Mouse (Mus musculus): Measurements from ENCODE around the gene Sohlh2. TPM values are rescaled to one million over a fixed set of nuclear protein-coding genes. Genes with fewer than 3 reads are reported as not detected.

The Sohlh2 gene
- polyA plus RNA-seq, 1 experiment from 2014 or later: not detected

DNA sequence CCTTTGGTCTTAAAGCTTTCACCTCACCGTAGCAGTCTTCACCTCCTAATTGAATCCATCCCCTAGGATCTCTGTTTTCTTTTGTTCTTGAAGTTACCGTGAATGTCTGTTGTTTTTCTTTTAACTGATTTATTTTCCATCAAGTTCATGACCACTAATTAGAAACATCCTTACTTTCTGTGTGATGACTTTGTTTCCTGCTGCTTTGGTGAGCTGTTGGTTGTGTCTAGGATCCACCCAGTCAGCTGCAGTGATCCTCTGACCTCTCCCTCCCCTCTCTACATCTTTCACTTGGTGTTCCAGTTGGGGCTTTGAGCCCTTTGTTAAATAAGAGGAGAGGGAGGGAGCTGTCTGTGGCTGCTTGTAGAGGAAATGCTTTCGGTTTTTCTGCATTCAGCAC is 33.7 kb upstream of the Sohlh2 start:
- Histone ChIP-seq H3K36me3 (ENCODE audit: control insufficient read depth, insufficient read depth) (no peaks in the 10 kb centered on the region), H3K9me3 (ENCODE audit: control insufficient read depth) (no peaks in the 10 kb centered on the region), H3K4me3 (ENCODE audit: low read depth, low read length) (no peak overlapping the region), H3K27ac (ENCODE audit: low read depth, low read length) (no peak overlapping the region), H3K9ac (ENCODE audit: low read depth, low read length) (no peak overlapping the region), H3K4me2 (replicated peaks; ENCODE audit: low read depth) (no peak overlapping the region), H3K4me1 (replicated peaks; ENCODE audit: control insufficient read depth, insufficient read depth, low read length) (no peaks in the 10 kb centered on the region), H3K27me3 (replicated peaks; ENCODE audit: control insufficient read depth, insufficient read depth, low read length) (no peaks in the 10 kb centered on the region)
- 59% methylated on average over 3 of the region's 3 CpGs for WGBS
- ATAC-seq: no peak
- no peak for TF ChIP-seq CTCF (IDR thresholded peaks at IDR 0.05; ENCODE audit: low read depth)

DNA sequence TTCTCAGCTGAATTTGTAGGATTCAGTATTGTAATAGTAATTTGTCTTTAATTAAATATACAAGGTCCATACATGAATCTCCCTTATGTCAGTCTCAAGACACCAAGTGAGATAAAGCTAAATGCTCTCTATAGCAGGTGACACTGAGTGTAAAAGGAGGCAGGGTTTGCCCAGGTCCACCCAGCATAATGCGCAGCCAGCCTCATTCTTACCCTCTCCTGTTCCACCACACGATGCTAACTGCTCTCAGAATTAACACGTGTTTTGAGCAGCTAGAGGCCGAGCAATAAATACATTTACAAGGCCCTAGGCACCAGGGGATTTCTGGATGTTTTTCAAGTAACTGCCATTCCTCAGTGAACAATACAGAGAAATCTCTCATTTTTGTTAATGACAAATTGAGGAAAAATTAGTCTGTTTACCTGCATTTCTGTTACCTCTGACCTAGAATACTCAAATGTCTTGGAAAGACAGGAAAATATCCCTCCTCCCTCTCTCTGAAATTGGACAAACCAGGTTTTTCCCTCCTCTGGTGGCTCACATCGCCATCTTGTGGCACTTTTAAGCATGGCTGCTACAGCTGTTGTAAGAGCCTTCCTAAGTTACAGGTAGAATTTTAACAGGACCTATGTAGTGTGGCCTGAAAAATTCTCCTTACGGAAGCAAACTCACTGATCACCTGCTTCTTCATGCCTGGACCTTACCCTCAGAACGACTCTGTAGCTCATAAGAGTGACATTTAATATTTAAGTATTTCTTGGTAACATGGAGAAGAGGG is 30.0 kb upstream of the Sohlh2 start:
- H3K4me2 ChIP-seq (replicated peaks; ENCODE audit: low read depth): no peak overlapping the region
- peak; percentile 85 for TF ChIP-seq CTCF (IDR thresholded peaks at IDR 0.05; ENCODE audit: low read depth)
- 44% methylated on average over 7 of the region's 7 CpGs for WGBS
- H3K4me3 ChIP-seq (ENCODE audit: low read depth, low read length): no peak overlapping the region
- no peak overlapping the region for H3K9ac ChIP-seq (ENCODE audit: low read depth, low read length)
- H3K27me3 ChIP-seq (replicated peaks; ENCODE audit: control insufficient read depth, insufficient read depth, low read length): no peaks in the 10 kb centered on the region
- no peaks in the 10 kb centered on the region for H3K9me3 ChIP-seq (ENCODE audit: control insufficient read depth)
- ATAC-seq: no peak
- H3K27ac ChIP-seq (ENCODE audit: low read depth, low read length): no peak overlapping the region
- no peaks in the 10 kb centered on the region for H3K4me1 ChIP-seq (replicated peaks; ENCODE audit: control insufficient read depth, insufficient read depth, low read length)
- no peaks in the 10 kb centered on the region for H3K36me3 ChIP-seq (ENCODE audit: control insufficient read depth, insufficient read depth)

DNA sequence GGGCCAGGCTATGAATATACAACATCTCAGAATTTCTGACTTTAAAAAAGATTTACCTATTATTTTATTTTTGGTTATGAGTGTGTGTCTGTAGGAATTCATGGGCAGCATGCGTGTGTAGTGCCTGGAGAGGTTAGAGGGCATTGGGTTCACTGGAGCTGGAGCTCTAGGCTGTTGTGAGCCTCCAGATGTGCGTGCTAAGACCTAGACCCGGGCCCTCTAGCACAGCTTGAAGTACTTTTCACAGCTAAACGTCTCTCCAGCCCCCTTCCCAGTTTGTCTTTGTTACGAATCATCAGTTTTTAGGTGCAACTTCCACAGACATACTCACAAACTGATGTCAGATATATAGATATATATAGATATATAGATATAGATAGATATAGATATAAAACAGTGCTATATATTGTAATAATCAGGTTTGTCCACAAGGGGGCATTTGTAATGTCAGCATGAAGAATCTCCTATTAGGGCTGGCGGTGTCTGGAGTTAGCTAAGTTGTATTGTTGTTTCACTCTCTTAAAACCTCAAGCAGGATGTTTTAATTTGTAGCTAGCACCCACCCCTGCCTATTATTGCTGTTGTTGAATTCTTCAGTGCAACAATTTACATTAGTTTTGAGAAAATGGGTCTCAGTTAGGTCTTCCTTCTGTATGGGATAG is 29.0 kb upstream of the Sohlh2 start:
- TF ChIP-seq CTCF (IDR thresholded peaks at IDR 0.05; ENCODE audit: low read depth): peak; percentile 67
- H3K4me1 ChIP-seq (replicated peaks; ENCODE audit: control insufficient read depth, insufficient read depth, low read length): no peaks in the 10 kb centered on the region
- H3K4me2 ChIP-seq (replicated peaks; ENCODE audit: low read depth): no peak overlapping the region
- no peak for ATAC-seq
- no peaks in the 10 kb centered on the region for H3K9me3 ChIP-seq (ENCODE audit: control insufficient read depth)
- H3K9ac ChIP-seq (ENCODE audit: low read depth, low read length): no peak overlapping the region
- WGBS: 64% methylated on average over 6 of the region's 6 CpGs
- no peaks in the 10 kb centered on the region for H3K27me3 ChIP-seq (replicated peaks; ENCODE audit: control insufficient read depth, insufficient read depth, low read length)
- no peaks in the 10 kb centered on the region for H3K36me3 ChIP-seq (ENCODE audit: control insufficient read depth, insufficient read depth)
- no peak overlapping the region for H3K27ac ChIP-seq (ENCODE audit: low read depth, low read length)
- H3K4me3 ChIP-seq (ENCODE audit: low read depth, low read length): no peak overlapping the region

- H3K4me1 ChIP-seq (replicated peaks; ENCODE audit: control insufficient read depth, insufficient read depth, low read length): no peaks in the 10 kb centered on the region
- H3K9ac ChIP-seq (ENCODE audit: low read depth, low read length): no peak overlapping the region
- H3K9me3 ChIP-seq (ENCODE audit: control insufficient read depth): no peaks in the 10 kb centered on the region
- no peaks in the 10 kb centered on the region for H3K36me3 ChIP-seq (ENCODE audit: control insufficient read depth, insufficient read depth)
- TF ChIP-seq CTCF (IDR thresholded peaks at IDR 0.05; ENCODE audit: low read depth): no peak
- no peak overlapping the region for H3K4me3 ChIP-seq (ENCODE audit: low read depth, low read length)
- WGBS: 80% methylated on average over 7 of the region's 7 CpGs
- no peak overlapping the region for H3K4me2 ChIP-seq (replicated peaks; ENCODE audit: low read depth)
- H3K27me3 ChIP-seq (replicated peaks; ENCODE audit: control insufficient read depth, insufficient read depth, low read length): no peaks in the 10 kb centered on the region
- no peak for ATAC-seq
- no peak overlapping the region for H3K27ac ChIP-seq (ENCODE audit: low read depth, low read length)
Measured at GRCm38 (mm10) chr3:55154163-55154562, 27.7 kb upstream of the Sohlh2 start.

- H3K36me3 ChIP-seq (ENCODE audit: control insufficient read depth, insufficient read depth): no peaks in the 10 kb centered on the region
- no peak overlapping the region for H3K27ac ChIP-seq (ENCODE audit: low read depth, low read length)
- 57% methylated on average over 5 of the region's 5 CpGs for WGBS
- H3K4me1 ChIP-seq (replicated peaks; ENCODE audit: control insufficient read depth, insufficient read depth, low read length): no peaks in the 10 kb centered on the region
- no peak overlapping the region for H3K9ac ChIP-seq (ENCODE audit: low read depth, low read length)
- no peak overlapping the region for H3K4me2 ChIP-seq (replicated peaks; ENCODE audit: low read depth)
- no peaks in the 10 kb centered on the region for H3K9me3 ChIP-seq (ENCODE audit: control insufficient read depth)
- H3K4me3 ChIP-seq (ENCODE audit: low read depth, low read length): no peak overlapping the region
- no peak for ATAC-seq
- H3K27me3 ChIP-seq (replicated peaks; ENCODE audit: control insufficient read depth, insufficient read depth, low read length): no peaks in the 10 kb centered on the region
- TF ChIP-seq CTCF (IDR thresholded peaks at IDR 0.05; ENCODE audit: low read depth): no peak
Measured at GRCm38 (mm10) chr3:55157413-55157812, 24.4 kb upstream of the Sohlh2 start.

GRCm38 (mm10) chr3:55161144-55161543 is 20.7 kb upstream of the Sohlh2 start:
- Histone ChIP-seq H3K9ac (ENCODE audit: low read depth, low read length) (no peak overlapping the region), H3K4me1 (replicated peaks; ENCODE audit: control insufficient read depth, insufficient read depth, low read length) (no peaks in the 10 kb centered on the region), H3K27ac (ENCODE audit: low read depth, low read length) (no peak overlapping the region), H3K4me2 (replicated peaks; ENCODE audit: low read depth) (no peak overlapping the region), H3K4me3 (ENCODE audit: low read depth, low read length) (no peak overlapping the region), H3K36me3 (ENCODE audit: control insufficient read depth, insufficient read depth) (no peaks in the 10 kb centered on the region), H3K27me3 (replicated peaks; ENCODE audit: control insufficient read depth, insufficient read depth, low read length) (no peaks in the 10 kb centered on the region), H3K9me3 (ENCODE audit: control insufficient read depth) (no peaks in the 10 kb centered on the region)
- no peak for ATAC-seq
- no peak for TF ChIP-seq CTCF (IDR thresholded peaks at IDR 0.05; ENCODE audit: low read depth)
- WGBS: 71% methylated on average over 7 of the region's 7 CpGs
